Mouse (Mus musculus) embryonic facial prominence, embryonic 12.5 days (tissue): ENCODE measurements around the gene Stag1. TPM values are rescaled to one million over a fixed set of nuclear protein-coding genes. Genes with fewer than 3 reads are reported as not detected.

Experiments
- ATAC-seq: fragments of 200-750 bp; cut with Nextera tagmentation; 2 replicates; pipeline ENCODE4 v1.8.0; 2017; ENCODE audit not compliant: insufficient number of reproducible peaks, insufficient read depth, low FRiP score, low TSS enrichment
- H3K27ac ChIP-seq: fragments of 300-500 bp; sonication (generic); 2 replicates; pipeline ENCODE4 v1.5.1; 2016; ENCODE audit warnings: mild to moderate bottlenecking
- H3K27me3 ChIP-seq: fragments of 300-500 bp; sonication (generic); 2 replicates; pipeline ENCODE4 v1.6.1; 2016; ENCODE audit warnings: mild to moderate bottlenecking, moderate library complexity
- H3K36me3 ChIP-seq: fragments of 300-500 bp; sonication (generic); 2 replicates; pipeline ENCODE4 v1.6.1; 2016; ENCODE audit warnings: mild to moderate bottlenecking
- H3K4me1 ChIP-seq: fragments of 300-500 bp; sonication (generic); 2 replicates; pipeline ENCODE4 v1.6.1; 2016
- H3K4me2 ChIP-seq: fragments of 300-500 bp; sonication (generic); replicated peaks from 2 replicates; pipeline ENCODE4 v1.6.1; 2016; ENCODE audit warnings: mild to moderate bottlenecking, moderate library complexity
- H3K4me3 ChIP-seq: fragments of 300-500 bp; sonication (generic); 2 replicates; pipeline ENCODE4 v1.5.1; 2016; ENCODE audit warnings: mild to moderate bottlenecking
- H3K9ac ChIP-seq: fragments of 300-500 bp; sonication (generic); 2 replicates; pipeline ENCODE4 v1.6.1; 2016; ENCODE audit warnings: mild to moderate bottlenecking, moderate library complexity
- H3K9me3 ChIP-seq: fragments of 300-500 bp; sonication (generic); 2 replicates; pipeline ENCODE4 v1.6.1; 2016; ENCODE audit warnings: mild to moderate bottlenecking, moderate library complexity
- WGBS: fragments of 180-500 bp; shearing (Covaris S2); methylation state at CpG from one replicate; pipeline ENCODE4 v1.1.7; 2016; 5-methylcytosine and 5-hydroxymethylcytosine counted together
- polyA plus RNA-seq: library from polyadenylated mRNA; unstranded; fragments of >200 nt; fragmentation: Nextera tagmentation; extraction: Ambion mirVana; gene quantifications from 2 replicates; pipeline ENCODE4 v1.2.1, GENCODE M21; 2016

Stag1 gene
- polyA plus RNA-seq, 1 experiment from 2014 or later: 60.6 TPM

GRCm38 (mm10) chr9:100910352-100910751 lies 312.8 kb downstream of the Stag1 start:
- Histone ChIP-seq H3K4me1 (no peaks in the 10 kb centered on the region), H3K9ac (no peak overlapping the region), H3K4me3 (no peak overlapping the region), H3K27ac (no peak overlapping the region), H3K27me3 (no peaks in the 10 kb centered on the region), H3K4me2 (no peak overlapping the region), H3K9me3 (no peaks in the 10 kb centered on the region), H3K36me3 (peaks cover 22% of the 10 kb centered on the region)
- no peak for ATAC-seq

- no peak overlapping the region for H3K4me3 ChIP-seq
- H3K9ac ChIP-seq: no peak overlapping the region
- no peaks in the 10 kb centered on the region for H3K9me3 ChIP-seq
- H3K36me3 ChIP-seq: no peaks in the 10 kb centered on the region
- ATAC-seq: no peak
- H3K4me1 ChIP-seq: no peaks in the 10 kb centered on the region
- H3K27me3 ChIP-seq: no peaks in the 10 kb centered on the region
- 56% methylated on average over 2 of the region's 2 CpGs for WGBS
- no peak overlapping the region for H3K4me2 ChIP-seq
- H3K27ac ChIP-seq: no peak overlapping the region
These were observed 319.5 kb downstream of the Stag1 start for GRCm38 (mm10) chr9:100917111-100917510.

- Histone ChIP-seq H3K4me3 (no peak overlapping the region), H3K4me1 (no peaks in the 10 kb centered on the region), H3K9ac (no peak overlapping the region), H3K4me2 (no peak overlapping the region), H3K9me3 (no peaks in the 10 kb centered on the region), H3K27me3 (no peaks in the 10 kb centered on the region), H3K36me3 (peaks cover 18% of the 10 kb centered on the region), H3K27ac (no peak overlapping the region)
- ATAC-seq: no peak
- WGBS: 99% methylated on average over 4 of the region's 4 CpGs
These were observed 329.0 kb downstream of the Stag1 start for GRCm38 (mm10) chr9:100926629-100927028.

- no peak overlapping the region for H3K4me3 ChIP-seq
- H3K9ac ChIP-seq: no peak overlapping the region
- H3K27ac ChIP-seq: no peak overlapping the region
- no peaks in the 10 kb centered on the region for H3K4me1 ChIP-seq
- H3K4me2 ChIP-seq: no peak overlapping the region
- WGBS: 53% methylated on average over 2 of the region's 2 CpGs
- H3K9me3 ChIP-seq: no peaks in the 10 kb centered on the region
- H3K36me3 ChIP-seq: peaks cover 8% of the 10 kb centered on the region; the same call in 1 of the 2 replicates
- H3K27me3 ChIP-seq: no peaks in the 10 kb centered on the region
- ATAC-seq: no peak
These were observed 344.4 kb downstream of the Stag1 start for GRCm38 (mm10) chr9:100942042-100942441.

- no peak overlapping the region for H3K27ac ChIP-seq
- no peak for ATAC-seq
- H3K36me3 ChIP-seq: peaks cover 17% of the 10 kb centered on the region; the same call in 1 of the 2 replicates
- H3K4me1 ChIP-seq: no peaks in the 10 kb centered on the region
- 95% methylated on average over 5 of the region's 5 CpGs for WGBS
- H3K4me2 ChIP-seq: no peak overlapping the region
- no peak overlapping the region for H3K9ac ChIP-seq
- H3K4me3 ChIP-seq: no peak overlapping the region
- no peaks in the 10 kb centered on the region for H3K9me3 ChIP-seq
- H3K27me3 ChIP-seq: no peaks in the 10 kb centered on the region
These were observed 347.2 kb downstream of the Stag1 start for GRCm38 (mm10) chr9:100944677-100945365.

- no peak overlapping the region for H3K27ac ChIP-seq
- no peaks in the 10 kb centered on the region for H3K27me3 ChIP-seq
- peaks cover 29% of the 10 kb centered on the region for H3K36me3 ChIP-seq
- no peaks in the 10 kb centered on the region for H3K9me3 ChIP-seq
- no peak for ATAC-seq
- H3K4me3 ChIP-seq: no peak overlapping the region
- H3K4me2 ChIP-seq: no peak overlapping the region
- WGBS: 40% methylated on average over 4 of the region's 4 CpGs
- H3K4me1 ChIP-seq: no peaks in the 10 kb centered on the region
- H3K9ac ChIP-seq: no peak overlapping the region
These were observed 353.9 kb downstream of the Stag1 start for GRCm38 (mm10) chr9:100951481-100951880.

GRCm38 (mm10) chr9:100962903-100963427 lies 365.4 kb downstream of the Stag1 start:
- Histone ChIP-seq H3K36me3 (peaks cover 13% of the 10 kb centered on the region; the same call in 1 of the 2 replicates), H3K27me3 (no peaks in the 10 kb centered on the region), H3K4me3 (no peak overlapping the region), H3K4me2 (no peak overlapping the region), H3K4me1 (no peaks in the 10 kb centered on the region; the same call in 1 of the 2 replicates), H3K9ac (no peak overlapping the region), H3K27ac (no peak overlapping the region), H3K9me3 (no peaks in the 10 kb centered on the region)
- no peak for ATAC-seq
- WGBS: 65% methylated on average over 5 of the region's 5 CpGs

GRCm38 (mm10) chr9:100963428-100963912 lies 365.9 kb downstream of the Stag1 start:
- no peak for ATAC-seq
- no peak overlapping the region for H3K27ac ChIP-seq
- H3K36me3 ChIP-seq: peaks cover 8% of the 10 kb centered on the region; the same call in 1 of the 2 replicates
- H3K27me3 ChIP-seq: no peaks in the 10 kb centered on the region
- H3K4me1 ChIP-seq: no peaks in the 10 kb centered on the region; the same call in 1 of the 2 replicates
- no peak overlapping the region for H3K9ac ChIP-seq
- no peak overlapping the region for H3K4me3 ChIP-seq
- WGBS: 70% methylated on average over 1 of the region's 1 CpGs
- no peak overlapping the region for H3K4me2 ChIP-seq
- no peaks in the 10 kb centered on the region for H3K9me3 ChIP-seq

- H3K4me2 ChIP-seq: no peak overlapping the region
- H3K4me3 ChIP-seq: no peak overlapping the region
- H3K4me1 ChIP-seq: no peaks in the 10 kb centered on the region; the same call in 1 of the 2 replicates
- WGBS: 82% methylated on average over 4 of the region's 4 CpGs
- no peak overlapping the region for H3K9ac ChIP-seq
- no peak overlapping the region for H3K27ac ChIP-seq
- 0 out of 2 replicates have a peak, but pooled peaks cover 5% of the 10 kb centered on the region for H3K36me3 ChIP-seq
- H3K9me3 ChIP-seq: no peaks in the 10 kb centered on the region
- ATAC-seq: no peak
- no peaks in the 10 kb centered on the region for H3K27me3 ChIP-seq
These were observed 366.5 kb downstream of the Stag1 start for GRCm38 (mm10) chr9:100964106-100964505.

GRCm38 (mm10) chr9:100969461-100969860 lies 371.9 kb downstream of the Stag1 start:
- no peaks in the 10 kb centered on the region for H3K27me3 ChIP-seq
- H3K9me3 ChIP-seq: no peaks in the 10 kb centered on the region
- no peak for ATAC-seq
- no peaks in the 10 kb centered on the region for H3K4me1 ChIP-seq
- no peaks in the 10 kb centered on the region for H3K36me3 ChIP-seq
- H3K4me2 ChIP-seq: no peak overlapping the region
- no peak overlapping the region for H3K9ac ChIP-seq
- WGBS: 97% methylated on average over 2 of the region's 2 CpGs
- H3K4me3 ChIP-seq: no peak overlapping the region
- H3K27ac ChIP-seq: no peak overlapping the region

- no peak for ATAC-seq
- Histone ChIP-seq H3K36me3 (0 out of 2 replicates have a peak, but pooled peaks cover 8% of the 10 kb centered on the region), H3K27ac (no peak overlapping the region), H3K4me1 (no peaks in the 10 kb centered on the region; the same call in 1 of the 2 replicates), H3K4me3 (no peak overlapping the region), H3K27me3 (no peaks in the 10 kb centered on the region), H3K9me3 (no peaks in the 10 kb centered on the region), H3K9ac (no peak overlapping the region), H3K4me2 (no peak overlapping the region)
- WGBS: 94% methylated on average over 5 of the region's 5 CpGs
These were observed 381.1 kb downstream of the Stag1 start for GRCm38 (mm10) chr9:100978666-100979065.

- Histone ChIP-seq H3K27ac (no peak overlapping the region), H3K4me2 (no peak overlapping the region), H3K4me3 (no peak overlapping the region), H3K27me3 (no peaks in the 10 kb centered on the region), H3K36me3 (0 out of 2 replicates have a peak, but pooled peaks cover 8% of the 10 kb centered on the region), H3K4me1 (no peaks in the 10 kb centered on the region; the same call in 1 of the 2 replicates), H3K9me3 (no peaks in the 10 kb centered on the region), H3K9ac (no peak overlapping the region)
- WGBS: 61% methylated on average over 5 of the region's 5 CpGs
- 0 out of 2 replicates have a peak, but pooled peaks have one; percentile 28 for ATAC-seq
These were observed 381.7 kb downstream of the Stag1 start for GRCm38 (mm10) chr9:100979260-100979659.
